18 mouse cellular contexts compared by ENCODE assay signal in genomic region chr10:13335814-13336213, GRCm38 (mm10).
DNase-seq lines count a peak whose midpoint lies in the region; ATAC-seq and TF ChIP-seq lines count a peak whose summit lies in the region.
"Had no signal": no experiment of that assay in that cellular context is flagged by ENCODE, and none has a peak within 500 bp of the region (broad histone marks: within the 10 kb centered on the region; RNA-seq: fewer than 3 reads in every experiment).

No protein-coding gene starts in this region.

- H3K4me3 ChIP-seq in forebrain, embryonic 13.5 days, result no peak overlapping the region
- no peak overlapping the region for H3K4me3 ChIP-seq in forebrain, embryonic 16.5 days (replicated peaks; ENCODE audit: low read length)
- no peak overlapping the region for H3K4me3 ChIP-seq in kidney, postnatal 0 days (replicated peaks; ENCODE audit: low read depth, low read length)
- H3K4me3 ChIP-seq in midbrain, postnatal 0 days (ENCODE audit: low read depth, low read length), result no peak overlapping the region
- no peak overlapping the region for H3K4me3 ChIP-seq in midbrain, embryonic 16.5 days (ENCODE audit: low read depth, low read length)
- no peak overlapping the region for H3K4me3 ChIP-seq in limb, embryonic 15.5 days
- H3K4me3 ChIP-seq: heart, embryonic 13.5 days; hindbrain, embryonic 13.5 days had no signal

- no peaks in the 10 kb centered on the region for H3K36me3 ChIP-seq in forebrain, embryonic 13.5 days (ENCODE audit: poor library complexity, severe bottlenecking)
- H3K36me3 ChIP-seq in forebrain, embryonic 16.5 days (ENCODE audit: control insufficient read depth, insufficient read depth), result no peaks in the 10 kb centered on the region
- H3K36me3 ChIP-seq in kidney, postnatal 0 days (ENCODE audit: insufficient read depth, low read length), result no peaks in the 10 kb centered on the region
- no peaks in the 10 kb centered on the region for H3K36me3 ChIP-seq in midbrain, postnatal 0 days (ENCODE audit: insufficient read depth, low read length)
- no peaks in the 10 kb centered on the region for H3K36me3 ChIP-seq in midbrain, embryonic 16.5 days (ENCODE audit: control insufficient read depth, insufficient read depth, low read length)
- H3K36me3 ChIP-seq in limb, embryonic 15.5 days, result no peaks in the 10 kb centered on the region
- H3K36me3 ChIP-seq: heart, embryonic 13.5 days; hindbrain, embryonic 13.5 days had no signal

- no peaks in the 10 kb centered on the region for H3K27me3 ChIP-seq in forebrain, embryonic 13.5 days
- H3K27me3 ChIP-seq in forebrain, embryonic 16.5 days (replicated peaks; ENCODE audit: control insufficient read depth, insufficient read depth, low read length), result no peaks in the 10 kb centered on the region
- no peaks in the 10 kb centered on the region for H3K27me3 ChIP-seq in kidney, postnatal 0 days (ENCODE audit: insufficient read depth, low read length)
- H3K27me3 ChIP-seq in midbrain, postnatal 0 days (ENCODE audit: insufficient read depth, low read length), result no peaks in the 10 kb centered on the region
- no peaks in the 10 kb centered on the region for H3K27me3 ChIP-seq in midbrain, embryonic 16.5 days (ENCODE audit: control insufficient read depth, insufficient read depth, low read depth, low read length)
- no peaks in the 10 kb centered on the region for H3K27me3 ChIP-seq in limb, embryonic 15.5 days
- H3K27me3 ChIP-seq: heart, embryonic 13.5 days; hindbrain, embryonic 13.5 days had no signal

- WGBS in forebrain, embryonic 13.5 days, result 53% methylated on average over 6 of the region's 6 CpGs
- WGBS in forebrain, embryonic 16.5 days, result 37% methylated on average over 6 of the region's 6 CpGs
- WGBS in kidney, postnatal 0 days, result 68% methylated on average over 6 of the region's 6 CpGs
- 64% methylated on average over 6 of the region's 6 CpGs for WGBS in midbrain, postnatal 0 days
- 57% methylated on average over 6 of the region's 6 CpGs for WGBS in midbrain, embryonic 16.5 days
- 34% methylated on average over 6 of the region's 6 CpGs for WGBS in limb, embryonic 15.5 days

- no peak overlapping the region for H3K4me2 ChIP-seq in forebrain, embryonic 13.5 days
- H3K4me2 ChIP-seq in forebrain, embryonic 16.5 days (ENCODE audit: low read length), result no peak overlapping the region
- no peak overlapping the region for H3K4me2 ChIP-seq in kidney, postnatal 0 days (ENCODE audit: low read length)
- H3K4me2 ChIP-seq in midbrain, postnatal 0 days (ENCODE audit: low read depth, low read length, poor library complexity, severe bottlenecking), result no peak overlapping the region
- H3K4me2 ChIP-seq in midbrain, embryonic 16.5 days (ENCODE audit: low read length), result no peak overlapping the region
- no peak overlapping the region for H3K4me2 ChIP-seq in limb, embryonic 15.5 days
- H3K4me2 ChIP-seq: heart, embryonic 13.5 days; hindbrain, embryonic 13.5 days had no signal

- H3K4me1 ChIP-seq in forebrain, embryonic 13.5 days, result peaks cover 17% of the 10 kb centered on the region
- H3K4me1 ChIP-seq in forebrain, embryonic 16.5 days (replicated peaks; ENCODE audit: control insufficient read depth, insufficient read depth, low read length), result peaks cover 10% of the 10 kb centered on the region; the same call in 1 of the 2 replicates
- no peaks in the 10 kb centered on the region for H3K4me1 ChIP-seq in kidney, postnatal 0 days (replicated peaks; ENCODE audit: insufficient read depth, low read length)
- H3K4me1 ChIP-seq in midbrain, postnatal 0 days (ENCODE audit: insufficient read depth, low read length), result no peaks in the 10 kb centered on the region
- peaks cover 15% of the 10 kb centered on the region for H3K4me1 ChIP-seq in midbrain, embryonic 16.5 days (ENCODE audit: control insufficient read depth, insufficient read depth, low read length)
- peaks cover 7% of the 10 kb centered on the region; the same call in 1 of the 2 replicates for H3K4me1 ChIP-seq in limb, embryonic 15.5 days

- intact Hi-C loops in heart, postnatal 25 days (cut with DNase I), result no loop called here

- H3K9me3 ChIP-seq in forebrain, embryonic 13.5 days (replicated peaks), result no peaks in the 10 kb centered on the region
- H3K9me3 ChIP-seq in forebrain, embryonic 16.5 days (ENCODE audit: control insufficient read depth, low read length), result no peaks in the 10 kb centered on the region
- H3K9me3 ChIP-seq in kidney, postnatal 0 days (replicated peaks; ENCODE audit: low read length), result no peaks in the 10 kb centered on the region
- no peaks in the 10 kb centered on the region for H3K9me3 ChIP-seq in midbrain, postnatal 0 days (ENCODE audit: low read length)
- H3K9me3 ChIP-seq in midbrain, embryonic 16.5 days (replicated peaks; ENCODE audit: control insufficient read depth, low read length, poor library complexity, severe bottlenecking), result no peaks in the 10 kb centered on the region
- H3K9me3 ChIP-seq in limb, embryonic 15.5 days, result no peaks in the 10 kb centered on the region
- H3K9me3 ChIP-seq: heart, embryonic 13.5 days; hindbrain, embryonic 13.5 days had no signal

- DNase-seq in kidney, postnatal 0 days (ENCODE audit: low spot score), result peak; percentile 52
- no peak for DNase-seq in kidney, postnatal 4 days
- DNase-seq in midbrain, postnatal 0 days (ENCODE audit: low spot score), result peak; percentile 36
- DNase-seq in heart, postnatal 25 days (ENCODE audit: low spot score), result no peak
- DNase-seq: adrenal gland, postnatal 10 days; cerebellum, adult 18-20 months; cerebellum, adult 9-11 months; cerebellum, postnatal 36 days; gastrocnemius, postnatal 36 days; heart, adult 11 months; heart, postnatal 4 days had no signal

- no peak for TF ChIP-seq CTCF in kidney, postnatal 0 days (IDR thresholded peaks at IDR 0.05; ENCODE audit: low read depth)
- no peak for TF ChIP-seq CTCF in midbrain, postnatal 0 days (IDR thresholded peaks at IDR 0.05)

- H3K27ac ChIP-seq in forebrain, embryonic 13.5 days, result no peak overlapping the region
- H3K27ac ChIP-seq in forebrain, embryonic 16.5 days (ENCODE audit: low read length), result no peak overlapping the region
- H3K27ac ChIP-seq in kidney, postnatal 0 days, result no peak overlapping the region
- H3K27ac ChIP-seq in midbrain, postnatal 0 days (ENCODE audit: low read depth, low read length), result no peak overlapping the region
- no peak overlapping the region for H3K27ac ChIP-seq in midbrain, embryonic 16.5 days (ENCODE audit: low read length)
- H3K27ac ChIP-seq in limb, embryonic 15.5 days, result no peak overlapping the region
- H3K27ac ChIP-seq: heart, embryonic 13.5 days; hindbrain, embryonic 13.5 days had no signal

- H3K9ac ChIP-seq in forebrain, embryonic 13.5 days, result no peak overlapping the region
- H3K9ac ChIP-seq in forebrain, embryonic 16.5 days (replicated peaks; ENCODE audit: low read depth, low read length), result no peak overlapping the region
- H3K9ac ChIP-seq in kidney, postnatal 0 days (ENCODE audit: low read depth, low read length), result no peak overlapping the region
- H3K9ac ChIP-seq in midbrain, postnatal 0 days (replicated peaks; ENCODE audit: low read length, poor library complexity, severe bottlenecking), result no peak overlapping the region
- no peak overlapping the region for H3K9ac ChIP-seq in midbrain, embryonic 16.5 days (ENCODE audit: low read depth, low read length)
- no peak overlapping the region for H3K9ac ChIP-seq in limb, embryonic 15.5 days
- H3K9ac ChIP-seq: heart, embryonic 13.5 days; hindbrain, embryonic 13.5 days had no signal

- 0 out of 2 replicates have a peak, but pooled peaks have one; percentile 42 for ATAC-seq in forebrain, embryonic 13.5 days
- ATAC-seq in forebrain, embryonic 16.5 days, result no peak
- no peak for ATAC-seq in kidney, postnatal 0 days (replicated peaks; ENCODE audit: low FRiP score, low read depth)
- no peak for ATAC-seq in midbrain, postnatal 0 days (ENCODE audit: low FRiP score)
- ATAC-seq in midbrain, embryonic 16.5 days, result no peak
- ATAC-seq in limb, embryonic 15.5 days (ENCODE audit: insufficient number of reproducible peaks, low FRiP score, low TSS enrichment, low read depth), result peak; percentile 69
- ATAC-seq: inflammation-experienced regulatory T-cells, adult 6 months had no signal

Comparison
In these comparisons a context has a peak if more than half of its experiments do, and no peak if none do; other contexts are left out.
1. ATAC-seq: peak in forebrain, embryonic 13.5 days (single experiment) and limb, embryonic 15.5 days (single experiment); none in forebrain, embryonic 16.5 days (single experiment), kidney, postnatal 0 days (single experiment), midbrain, postnatal 0 days (single experiment) and midbrain, embryonic 16.5 days (single experiment).
2. DNase-seq: peak in kidney, postnatal 0 days (single experiment) and midbrain, postnatal 0 days (single experiment); none in kidney, postnatal 4 days (0 of 2) and heart, postnatal 25 days (single experiment).